Mouse (Mus musculus) midbrain, postnatal 0 days (tissue): ENCODE results near the gene Npnt. TPM values are rescaled to one million over a fixed set of nuclear protein-coding genes. Genes with fewer than 3 reads are reported as not detected.

Experiments used
- ATAC-seq: fragments of 200-750 bp; cut with Nextera tagmentation; 2 replicates; pipeline ENCODE4 v1.8.0; 2017; ENCODE audit warnings: moderate number of reproducible peaks, mild to moderate bottlenecking, moderate TSS enrichment, moderate library complexity; ENCODE audit not compliant: low FRiP score
- DNase-seq: peaks from one replicate; pipeline ENCODE4 v3.0.0-alpha.2; 2015; ENCODE audit warnings: low spot score
- H3K27ac ChIP-seq: fragments of 300-500 bp; sonication (generic); 2 replicates; pipeline ENCODE4 v1.5.1; 2014; ENCODE audit warnings: low read depth, mild to moderate bottlenecking, low read length, mixed read lengths
- H3K27me3 ChIP-seq: fragments of 300-500 bp; sonication (generic); 2 replicates; pipeline ENCODE4 v1.6.1; 2014; ENCODE audit warnings: low read length, control low read depth, mixed read lengths; ENCODE audit not compliant: insufficient read depth
- H3K36me3 ChIP-seq: fragments of 300-500 bp; sonication (generic); 2 replicates; pipeline ENCODE4 v1.6.1; 2014; ENCODE audit warnings: low read length, control low read depth, mixed read lengths; ENCODE audit not compliant: insufficient read depth
- H3K4me1 ChIP-seq: fragments of 300-500 bp; sonication (generic); 2 replicates; pipeline ENCODE4 v1.6.1; 2014; ENCODE audit warnings: mild to moderate bottlenecking, control low read depth, antibody characterized with exemption, low read length, mixed read lengths; ENCODE audit not compliant: insufficient read depth
- H3K4me2 ChIP-seq: fragments of 300-500 bp; sonication (generic); 2 replicates; pipeline ENCODE4 v1.6.1; 2014; ENCODE audit warnings: low read depth, mild to moderate bottlenecking, low read length, mixed read lengths; ENCODE audit not compliant: poor library complexity, severe bottlenecking
- H3K4me3 ChIP-seq: fragments of 300-500 bp; sonication (generic); 2 replicates; pipeline ENCODE4 v1.5.1; 2014; ENCODE audit warnings: low read depth, mild to moderate bottlenecking, low read length, moderate library complexity
- H3K9ac ChIP-seq: fragments of 300-500 bp; sonication (generic); replicated peaks from 2 replicates; pipeline ENCODE4 v1.6.1; 2014; ENCODE audit warnings: mild to moderate bottlenecking, low read length, moderate library complexity, mixed read lengths; ENCODE audit not compliant: poor library complexity, severe bottlenecking
- H3K9me3 ChIP-seq: fragments of 300-500 bp; sonication (generic); 2 replicates; pipeline ENCODE4 v1.6.1; 2016; ENCODE audit warnings: low read length, control low read depth
- CTCF ChIP-seq: IDR thresholded peaks from 2 replicates; pipeline ENCODE4 v1.5.1; 2016; ENCODE audit warnings: antibody characterized with exemption, mild to moderate bottlenecking
- WGBS: fragments of 180-500 bp; shearing (Covaris S2); extraction: QIAGEN DNeasy Blood & Tissue Kit; methylation state at CpG from one replicate; pipeline ENCODE4 v1.1.7; 2014; 5-methylcytosine and 5-hydroxymethylcytosine counted together
- polyA plus RNA-seq: library from polyadenylated mRNA; unstranded; fragments of >200 nt; fragmentation: Nextera tagmentation; extraction: Ambion mirVana; gene quantifications from 2 replicates; pipeline ENCODE4 v1.2.1, GENCODE M21; 2015
- total RNA-seq: library from RNA; depleted of rRNA; stranded (reverse); fragments of >200 nt; gene quantifications from 2 replicates; pipeline ENCODE4 v1.2.3, GENCODE M21; 2014

Gene Npnt
- total and polyA plus RNA-seq, 2 experiments from 2014 or later = 20.9 to 36.4 TPM

DNA sequence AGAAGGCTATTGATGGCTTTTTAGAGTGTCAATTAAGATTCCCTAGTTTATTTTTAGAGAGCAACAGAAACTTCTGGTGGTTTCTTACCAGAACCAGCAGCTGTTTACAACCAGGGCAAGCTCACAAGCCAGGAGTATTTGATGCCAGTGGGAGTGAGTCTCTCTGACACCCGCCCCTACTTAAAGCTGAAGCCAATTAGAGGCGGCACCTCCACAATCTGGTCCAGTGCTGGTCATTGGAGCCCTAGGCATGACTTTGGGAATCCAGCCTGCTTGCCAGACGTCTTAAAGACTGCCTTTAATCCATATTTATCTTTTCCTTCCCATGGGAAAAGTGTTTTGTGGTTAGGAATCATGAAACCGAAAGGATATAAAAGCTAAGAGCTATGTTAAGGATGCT lies 38.4 kb downstream of the Npnt start:
- DNase-seq = no peak
- Histone ChIP-seq H3K4me2 (no peak overlapping the region), H3K27me3 (no peaks in the 10 kb centered on the region), H3K27ac (no peak overlapping the region), H3K36me3 (no peaks in the 10 kb centered on the region), H3K4me1 (peaks cover 4% of the 10 kb centered on the region; the same call in 1 of the 2 replicates), H3K9ac (no peak overlapping the region), H3K4me3 (no peak overlapping the region), H3K9me3 (no peaks in the 10 kb centered on the region)
- WGBS = 57% methylated on average over 4 of the region's 4 CpGs
- no peak for ATAC-seq
- TF ChIP-seq CTCF = no peak

DNA sequence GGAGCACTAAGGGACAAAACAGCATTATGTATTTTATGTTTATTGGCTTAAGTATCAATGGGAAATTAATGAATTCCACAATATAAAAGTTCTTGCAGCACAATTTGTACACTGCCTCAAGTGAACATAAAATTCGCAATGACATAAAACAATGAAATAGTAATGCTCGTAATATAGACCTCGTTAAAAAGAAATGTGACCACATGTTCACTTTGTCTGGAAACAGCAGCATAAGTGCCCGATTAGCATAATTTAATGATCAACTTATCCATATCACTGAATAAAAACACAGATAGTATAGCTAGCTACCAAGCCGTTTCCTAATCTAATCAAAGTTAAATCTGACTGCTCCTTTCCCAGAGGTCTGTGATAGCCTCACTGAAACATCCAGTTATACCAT lies 39.4 kb downstream of the Npnt start:
- no peak overlapping the region for H3K4me3 ChIP-seq
- H3K27ac ChIP-seq = no peak overlapping the region
- no peaks in the 10 kb centered on the region for H3K27me3 ChIP-seq
- peaks cover 4% of the 10 kb centered on the region; the same call in 1 of the 2 replicates for H3K4me1 ChIP-seq
- ATAC-seq (no peak), DNase-seq (no peak)
- H3K9me3 ChIP-seq = no peaks in the 10 kb centered on the region
- H3K4me2 ChIP-seq = no peak overlapping the region
- TF ChIP-seq CTCF = no peak
- no peaks in the 10 kb centered on the region for H3K36me3 ChIP-seq
- no peak overlapping the region for H3K9ac ChIP-seq
- 74% methylated on average over 5 of the region's 5 CpGs for WGBS

DNA sequence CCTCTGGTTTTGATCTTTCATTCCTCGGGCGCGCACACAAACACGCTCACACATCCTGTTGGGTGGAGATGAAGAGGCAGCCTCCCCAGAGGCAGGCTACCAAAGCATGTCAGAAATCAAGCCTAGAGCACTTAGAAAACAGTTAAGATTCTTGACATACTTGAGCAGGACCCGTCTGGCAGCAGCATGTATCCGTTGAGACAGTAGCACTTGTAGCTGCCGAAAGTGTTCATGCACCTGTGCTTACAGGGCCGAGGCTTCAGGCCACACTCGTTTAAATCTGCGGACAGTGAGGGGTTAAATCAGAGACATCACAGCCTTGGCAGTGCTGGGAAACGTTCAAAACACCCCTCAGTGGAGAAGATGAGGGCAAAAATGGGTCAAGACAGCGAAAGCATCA lies 40.4 kb downstream of the Npnt start:
- ATAC-seq (no peak), DNase-seq (no peak)
- no peak overlapping the region for H3K27ac ChIP-seq
- no peak overlapping the region for H3K9ac ChIP-seq
- no peaks in the 10 kb centered on the region for H3K9me3 ChIP-seq
- H3K4me3 ChIP-seq = no peak overlapping the region
- H3K36me3 ChIP-seq = no peaks in the 10 kb centered on the region
- peaks cover 4% of the 10 kb centered on the region; the same call in 1 of the 2 replicates for H3K4me1 ChIP-seq
- no peak overlapping the region for H3K4me2 ChIP-seq
- TF ChIP-seq CTCF = no peak
- 54% methylated on average over 12 of the region's 12 CpGs for WGBS
- H3K27me3 ChIP-seq = no peaks in the 10 kb centered on the region

DNA sequence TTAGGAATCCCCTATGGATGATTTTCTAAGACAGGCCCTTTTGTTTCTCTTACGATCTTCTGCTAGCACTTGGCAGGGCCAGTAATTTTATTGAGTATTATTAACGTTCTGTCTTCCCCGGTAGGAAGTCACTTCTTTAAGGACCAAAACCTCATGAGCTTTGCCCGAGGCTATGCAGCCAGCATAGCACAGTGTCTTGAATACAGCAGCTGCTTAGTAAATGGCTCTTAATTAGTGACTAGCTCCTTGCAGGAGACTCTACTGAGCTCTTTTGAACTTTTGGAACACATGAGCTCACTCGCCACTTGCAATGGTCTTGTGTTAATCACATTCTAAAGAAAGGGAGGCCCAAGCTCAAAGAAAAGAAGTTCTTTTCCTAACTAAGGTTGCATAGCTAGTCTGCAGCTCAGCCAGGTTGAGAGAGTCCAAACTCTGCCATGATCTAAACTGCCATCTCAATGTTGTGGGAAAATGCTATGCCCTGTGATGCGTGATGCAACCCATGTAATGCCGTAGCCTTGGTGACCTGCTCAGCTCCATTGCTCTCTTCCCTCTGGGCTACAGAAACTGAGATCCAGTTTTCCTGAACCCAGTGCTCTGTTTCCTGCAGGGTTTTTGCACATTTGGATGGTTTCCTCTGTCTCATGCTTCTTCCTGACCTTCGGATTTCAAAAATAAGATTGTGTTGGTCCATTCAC lies 42.4 kb downstream of the Npnt start:
- 77% methylated on average over 8 of the region's 8 CpGs for WGBS
- Histone ChIP-seq H3K4me2 (no peak overlapping the region), H3K27me3 (no peaks in the 10 kb centered on the region), H3K9me3 (no peaks in the 10 kb centered on the region), H3K27ac (no peak overlapping the region), H3K36me3 (0 out of 2 replicates have a peak, but pooled peaks cover 3% of the 10 kb centered on the region), H3K9ac (no peak overlapping the region), H3K4me3 (no peak overlapping the region), H3K4me1 (peaks cover 4% of the 10 kb centered on the region; the same call in 1 of the 2 replicates)
- TF ChIP-seq CTCF = no peak
- ATAC-seq (no peak), DNase-seq (no peak)

DNA sequence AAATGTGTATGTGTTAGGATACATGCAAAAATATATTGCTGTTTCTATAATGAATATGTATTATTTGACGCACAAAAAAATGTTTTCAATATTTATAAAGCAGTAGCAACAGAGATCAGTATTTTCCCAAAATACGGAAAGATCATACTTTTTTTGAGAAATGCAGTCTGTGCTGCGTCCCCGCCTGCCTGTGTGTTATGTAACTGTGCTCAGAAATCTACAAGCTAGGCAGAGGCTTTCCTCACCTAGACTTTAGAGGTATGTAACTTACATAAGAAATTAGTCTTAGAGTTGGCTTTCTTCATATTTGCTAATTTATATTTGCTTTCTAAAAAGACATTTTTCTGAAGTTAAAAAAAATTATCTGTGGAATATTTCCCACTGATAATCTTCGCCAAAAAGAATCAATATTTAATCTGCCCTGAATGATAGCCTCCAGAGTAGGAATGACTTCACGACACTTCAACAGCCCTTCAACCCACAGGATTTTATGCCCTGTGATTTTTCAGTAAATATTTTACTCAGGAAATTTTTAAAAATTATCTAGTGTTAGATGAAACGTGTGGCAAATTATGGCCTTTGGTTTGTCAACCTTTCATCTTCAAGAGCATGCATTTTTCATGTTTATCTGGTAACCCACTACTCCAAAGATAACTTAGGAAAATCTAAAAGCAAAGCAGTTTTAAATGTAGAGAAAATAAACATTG lies 44.7 kb downstream of the Npnt start:
- DNase-seq (no peak), ATAC-seq (no peak)
- Histone ChIP-seq H3K4me1 (no peaks in the 10 kb centered on the region; the same call in 1 of the 2 replicates), H3K4me3 (no peak overlapping the region), H3K9me3 (no peaks in the 10 kb centered on the region), H3K27ac (no peak overlapping the region), H3K27me3 (no peaks in the 10 kb centered on the region), H3K36me3 (0 out of 2 replicates have a peak, but pooled peaks cover 3% of the 10 kb centered on the region), H3K9ac (no peak overlapping the region), H3K4me2 (no peak overlapping the region)
- TF ChIP-seq CTCF = no peak
- WGBS = 83% methylated on average over 7 of the region's 7 CpGs

DNA sequence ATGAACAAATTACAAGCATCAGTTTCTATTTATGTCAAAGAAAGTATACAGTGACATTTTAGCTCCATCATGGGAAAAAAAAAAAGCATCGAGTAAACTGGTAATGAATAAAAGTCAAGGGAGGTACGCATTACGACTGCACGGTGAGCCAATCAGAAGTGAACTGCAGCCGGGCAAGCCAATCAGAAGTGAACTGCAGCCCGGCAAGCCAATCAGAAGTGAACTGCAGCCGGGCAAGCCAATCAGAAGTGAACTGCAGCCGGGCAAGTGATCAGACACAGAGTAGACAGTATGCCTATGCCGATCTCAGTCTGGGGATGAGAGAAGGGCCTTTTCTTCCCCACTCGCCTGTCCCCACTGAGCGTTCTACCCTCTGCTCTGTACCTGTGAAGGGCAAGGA lies 46.7 kb downstream of the Npnt start:
- ATAC-seq = no peak
- H3K9me3 ChIP-seq = no peaks in the 10 kb centered on the region
- WGBS = 96% methylated on average over 11 of the region's 11 CpGs
- H3K27me3 ChIP-seq = no peaks in the 10 kb centered on the region
- H3K27ac ChIP-seq = no peak overlapping the region
- no peak overlapping the region for H3K4me2 ChIP-seq
- no peak for DNase-seq
- TF ChIP-seq CTCF = no peak
- no peaks in the 10 kb centered on the region for H3K4me1 ChIP-seq
- 0 out of 2 replicates have a peak, but pooled peaks cover 3% of the 10 kb centered on the region for H3K36me3 ChIP-seq
- H3K4me3 ChIP-seq = no peak overlapping the region
- H3K9ac ChIP-seq = no peak overlapping the region
